Mouse (Mus musculus) urinary bladder, postnatal 25 days (tissue): ENCODE measurements around the gene Blnk.

Source experiments
- DNase-seq: peaks from one replicate; pipeline ENCODE4 v3.0.0; 2022; ENCODE audit warnings: low spot score

The Blnk gene

DNA sequence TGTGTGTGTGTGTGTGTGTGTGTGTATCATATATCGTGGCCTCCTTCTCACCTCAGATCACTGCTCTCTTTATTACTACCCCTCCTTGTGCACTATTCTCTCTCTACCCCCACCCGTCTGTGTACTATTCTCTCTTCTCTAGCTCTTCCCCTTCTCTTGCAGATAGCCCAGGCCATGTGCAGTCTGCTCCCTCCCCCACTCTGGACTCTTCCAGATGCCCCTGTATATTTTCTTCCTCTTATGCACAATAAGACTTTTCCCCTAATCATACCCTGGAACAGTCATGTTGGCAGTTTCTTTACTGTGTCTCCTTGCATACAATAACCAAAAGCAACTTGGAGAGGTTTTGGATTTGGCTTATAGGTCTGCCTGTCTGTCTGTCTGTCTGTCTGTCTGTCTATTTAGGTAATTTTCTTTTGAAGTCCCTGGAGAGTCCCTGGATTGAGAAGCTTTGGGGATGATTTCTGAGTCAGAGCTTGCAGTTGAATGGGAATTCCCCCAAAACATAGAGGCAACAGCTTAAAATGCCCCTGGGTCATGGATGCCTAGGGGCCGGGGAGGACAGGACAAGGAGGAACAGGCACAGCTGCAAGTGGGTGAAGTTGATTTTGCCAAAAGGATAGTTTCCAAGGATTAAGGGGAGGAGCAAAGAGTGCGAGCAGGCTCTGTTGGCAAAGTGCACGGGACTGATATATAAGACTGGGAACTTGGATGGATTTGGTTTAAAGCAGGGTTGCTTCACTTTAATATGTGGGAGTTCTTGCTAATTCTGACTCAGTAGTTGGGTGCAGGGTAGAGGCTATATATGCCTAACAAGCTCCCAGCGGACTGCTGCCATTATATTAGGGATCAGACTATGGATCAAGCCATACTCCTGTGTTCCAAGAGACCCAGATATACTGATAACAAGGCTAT is 29.1 kb downstream of the Blnk start:
- no peak for DNase-seq

DNA sequence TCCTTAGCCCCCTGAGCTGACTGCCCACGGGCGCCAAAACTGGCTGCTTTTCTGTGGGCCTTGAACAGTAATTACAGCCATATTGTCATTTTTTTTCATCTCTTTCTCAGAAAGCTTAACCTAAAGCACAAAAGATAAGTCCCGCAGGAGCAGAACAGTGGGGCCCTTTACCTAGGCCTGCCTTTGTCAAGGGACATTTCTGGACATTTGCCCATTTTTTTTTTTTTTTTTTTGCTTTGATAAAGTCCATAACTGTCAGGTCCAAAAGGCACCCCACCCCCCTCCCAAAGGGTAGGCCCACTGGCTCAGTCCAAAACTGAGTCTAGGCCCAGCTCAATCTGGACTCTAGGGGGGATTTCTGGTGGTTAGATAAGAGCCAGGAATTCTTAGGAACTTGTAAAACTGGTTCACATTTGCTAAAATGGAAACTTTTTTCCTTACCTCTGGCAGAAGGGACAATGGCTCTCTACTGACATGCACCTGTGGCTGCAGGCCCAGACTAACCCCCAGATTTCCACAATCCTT is 29.9 kb downstream of the Blnk start:
- DNase-seq = no peak

DNA sequence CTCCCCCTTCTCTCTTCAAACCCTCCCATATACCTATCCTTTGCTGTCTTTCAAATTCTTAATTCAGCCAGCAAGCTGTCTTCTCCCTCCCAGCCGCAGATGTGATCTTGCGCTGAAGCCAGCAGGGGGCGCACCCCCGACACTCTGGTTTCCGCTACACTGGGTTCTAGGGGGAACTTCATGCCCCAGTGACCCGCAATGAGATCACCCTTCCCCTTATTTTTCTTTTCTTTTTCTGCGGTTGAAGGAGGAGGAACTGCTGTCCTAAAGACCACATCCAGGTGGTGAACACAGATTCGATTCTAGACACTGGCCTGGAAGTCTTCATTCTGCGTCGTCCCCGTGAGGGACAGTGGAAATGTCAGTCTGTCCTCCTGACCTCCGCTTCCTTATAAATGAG is 31.3 kb downstream of the Blnk start:
- DNase-seq = peak; percentile 55

DNA sequence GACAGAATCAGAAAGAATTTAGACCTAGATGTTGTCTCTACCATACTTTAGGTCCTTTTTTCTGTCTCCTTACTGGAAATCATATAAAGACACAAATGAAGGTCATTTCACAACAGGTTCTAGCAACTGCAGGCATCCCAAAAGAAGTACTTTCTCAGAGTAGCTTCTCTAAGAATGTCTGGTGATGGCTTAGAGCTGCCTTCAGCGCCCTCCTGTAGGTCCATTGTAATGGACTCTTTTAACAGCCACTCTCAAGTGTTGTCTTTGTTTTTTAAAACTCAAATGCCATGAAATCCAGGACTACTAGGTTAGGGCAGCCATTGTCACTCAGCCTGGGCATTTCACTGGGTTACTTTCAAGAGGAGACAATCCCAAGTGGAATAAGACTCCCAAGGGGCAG is 35.4 kb downstream of the Blnk start:
- DNase-seq = no peak

DNA sequence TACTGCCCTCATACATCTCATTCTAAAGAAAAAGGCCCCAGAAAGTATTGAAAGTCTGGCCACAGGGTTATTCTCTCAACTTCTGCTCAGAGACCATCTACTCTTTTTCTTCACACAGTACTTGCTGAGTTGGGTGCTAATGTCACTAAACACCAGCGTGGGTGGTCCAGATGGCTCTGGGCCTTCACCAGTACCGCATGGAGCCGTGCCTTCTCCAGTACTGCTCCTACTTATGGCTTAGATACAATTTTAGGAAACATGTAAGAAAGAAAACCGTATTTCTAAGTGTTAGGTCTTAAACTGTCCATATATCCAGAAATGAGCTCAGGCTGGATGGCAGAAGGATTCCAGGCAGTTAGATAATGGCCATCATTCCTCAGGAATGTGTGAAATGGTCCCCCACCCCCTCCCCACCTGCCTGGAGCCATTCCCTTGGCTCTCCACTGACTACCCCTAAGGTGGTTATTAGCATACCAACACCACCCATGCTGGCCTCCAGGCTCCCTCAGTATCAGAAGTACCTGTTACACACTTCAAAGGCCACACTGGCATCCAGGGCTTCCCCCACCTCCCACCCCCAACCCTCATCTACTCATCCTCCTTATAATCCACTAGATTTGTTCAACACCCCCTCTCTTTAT is 47.3 kb downstream of the Blnk start:
- DNase-seq = no peak

DNA sequence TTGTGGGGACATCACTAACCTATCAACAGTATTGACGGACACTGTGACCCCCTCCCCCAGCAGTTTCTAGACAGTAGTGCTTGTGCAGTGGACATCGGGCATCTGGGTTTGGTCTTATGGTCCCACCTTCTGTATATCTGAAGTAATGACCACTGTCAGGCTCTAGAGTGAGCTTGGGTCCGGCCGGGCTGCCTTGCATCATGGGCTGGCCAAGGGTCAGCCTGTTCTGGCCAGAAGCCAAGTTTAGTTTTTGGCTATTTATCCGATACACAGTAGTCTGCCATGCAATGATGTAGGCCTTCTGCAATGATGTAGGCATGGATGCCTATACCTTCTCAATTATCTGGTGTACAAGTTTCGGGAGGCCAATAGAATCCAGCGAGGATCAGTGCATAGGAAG is 50.8 kb downstream of the Blnk start:
- no peak for DNase-seq

DNA sequence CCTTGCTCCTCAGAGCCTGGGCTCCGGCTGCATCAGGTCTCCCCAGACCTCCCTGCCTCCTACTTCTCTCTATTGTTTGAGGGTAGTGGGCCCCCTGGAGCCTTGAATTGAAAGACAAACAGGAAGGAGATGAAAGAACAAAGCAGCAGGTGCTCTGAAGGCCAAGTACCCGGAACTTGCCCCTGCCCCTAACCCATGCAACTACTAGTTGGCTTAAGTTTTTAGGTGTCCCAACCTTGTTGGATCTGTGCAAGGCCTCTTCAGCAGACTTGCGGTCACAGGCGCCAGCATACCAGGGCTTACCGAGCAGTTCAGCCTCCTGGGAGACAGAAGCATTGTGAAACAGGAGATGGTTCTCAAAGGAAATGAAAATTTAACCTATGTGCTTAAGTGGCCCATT is 58.3 kb downstream of the Blnk start:
- no peak for DNase-seq

DNA sequence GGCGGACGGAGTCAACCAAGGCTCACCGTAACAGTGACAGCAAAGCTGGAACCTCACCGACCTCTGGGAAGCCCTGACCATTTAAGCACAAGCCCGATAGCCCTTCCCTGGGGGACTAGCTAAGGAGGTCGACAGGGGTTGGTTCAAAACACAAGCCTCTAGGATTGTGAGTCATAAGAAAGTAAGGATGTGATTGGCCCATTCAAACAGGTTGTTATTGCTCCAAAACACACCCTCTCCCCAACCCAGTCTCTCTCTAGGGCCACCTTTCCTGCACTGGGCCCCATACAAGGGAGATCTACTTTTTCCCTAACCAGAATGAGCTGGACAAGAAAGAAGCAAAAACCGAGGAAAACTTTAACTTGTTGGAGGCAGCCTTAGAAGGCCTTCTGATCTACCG is 59.0 kb downstream of the Blnk start:
- no peak for DNase-seq

DNA sequence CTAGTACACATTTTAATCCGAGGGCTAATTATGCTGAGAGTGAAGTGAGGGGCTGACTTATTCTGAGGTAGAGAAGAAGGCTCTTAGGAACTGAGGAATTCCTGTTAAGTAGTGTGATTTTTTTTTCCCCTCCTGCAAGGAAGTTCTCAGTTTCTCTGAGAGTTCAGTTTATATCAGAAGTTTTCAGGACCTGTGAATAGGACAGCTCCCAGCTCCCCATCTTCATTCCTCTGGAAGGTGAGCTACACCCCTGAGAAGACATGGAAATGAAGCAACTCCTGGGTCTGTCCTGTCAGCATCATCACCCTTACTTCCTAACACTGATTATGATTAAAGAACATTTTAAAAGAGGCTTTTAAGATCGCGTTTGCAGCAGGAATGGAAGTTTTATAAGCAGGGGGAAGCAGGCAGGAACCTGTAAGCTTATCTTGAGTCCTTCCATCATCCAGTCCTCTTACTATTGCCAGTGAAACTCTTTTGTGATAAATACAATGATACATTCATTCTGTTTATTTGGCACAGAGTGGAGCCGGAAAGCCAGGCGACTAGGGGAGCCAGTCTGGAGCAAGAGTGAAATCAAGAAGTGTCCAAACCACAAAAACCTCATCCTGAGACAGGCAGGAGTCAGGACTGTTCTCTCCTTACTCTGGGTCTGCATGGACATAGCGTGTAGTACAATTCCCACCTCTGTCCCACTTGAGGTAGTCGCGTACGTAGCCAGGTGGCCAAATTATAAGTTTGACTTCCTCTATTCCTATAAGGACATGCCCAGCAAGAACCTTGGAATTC is 62.6 kb downstream of the Blnk start:
- DNase-seq = no peak

DNA sequence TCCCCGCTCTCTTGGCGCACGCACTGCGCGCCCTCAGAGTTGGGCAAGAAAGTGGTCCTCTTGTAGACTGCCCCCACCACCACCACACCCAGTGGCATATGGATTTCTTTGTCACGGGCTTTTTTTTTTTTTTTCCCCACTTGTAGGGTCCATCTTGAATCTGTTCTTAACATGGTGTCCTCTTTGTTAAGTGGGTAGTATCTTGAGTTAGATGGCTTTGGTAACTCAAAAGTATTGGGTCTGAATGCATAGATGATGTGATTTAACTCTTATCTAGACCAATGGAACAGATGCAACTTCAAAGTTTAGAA is 99.0 kb downstream of the Blnk start:
- no peak for DNase-seq

DNA sequence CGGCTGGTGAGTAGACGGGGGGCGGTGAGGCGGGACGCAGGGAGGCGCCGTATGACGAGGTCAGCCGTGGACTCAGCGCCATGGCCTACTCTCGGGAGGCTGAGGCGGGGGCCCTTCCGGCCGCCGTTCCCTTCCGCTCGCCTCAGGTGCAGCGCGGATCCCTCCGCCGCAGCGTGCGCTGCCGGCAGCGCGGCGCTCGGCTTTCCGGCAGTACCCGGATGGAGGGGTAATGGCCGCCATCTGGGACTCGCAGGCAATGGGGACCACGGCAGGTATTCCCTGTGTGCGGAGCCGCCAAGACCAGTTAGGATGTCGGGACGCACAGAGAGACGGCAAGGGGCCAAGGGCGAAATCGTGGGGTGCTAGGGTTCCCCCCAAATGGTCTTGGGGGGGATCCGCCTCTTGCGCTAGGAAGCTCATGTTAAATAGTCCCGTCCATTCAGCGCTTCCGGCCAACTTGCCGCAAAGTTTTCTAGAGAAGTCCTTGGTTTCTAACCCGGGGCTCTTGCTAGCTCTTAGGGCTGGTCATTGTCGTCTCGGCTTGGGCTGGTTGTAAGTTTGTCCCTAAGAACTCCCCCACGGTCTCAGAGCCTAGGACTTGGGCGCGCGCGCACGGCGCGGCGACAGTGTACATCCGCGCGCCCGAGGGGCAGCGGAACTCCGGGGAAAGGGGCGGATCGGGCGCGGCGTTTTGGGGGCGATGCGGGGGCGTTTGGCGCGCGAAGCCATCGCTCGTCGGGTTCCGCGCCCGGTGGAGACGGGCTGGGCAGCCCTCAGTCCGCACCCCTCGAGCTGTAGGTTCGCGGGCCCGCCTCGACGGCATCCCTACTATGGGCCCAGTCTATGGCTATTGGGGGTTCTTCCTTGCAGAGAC is 99.6 kb downstream of the Blnk start, which contains the start of gene Zfp518a:
Zfp518a (plus strand) TSS at position 187 of the 874 bp plus-strand sequence.
- DNase-seq = peak; percentile 85

DNA sequence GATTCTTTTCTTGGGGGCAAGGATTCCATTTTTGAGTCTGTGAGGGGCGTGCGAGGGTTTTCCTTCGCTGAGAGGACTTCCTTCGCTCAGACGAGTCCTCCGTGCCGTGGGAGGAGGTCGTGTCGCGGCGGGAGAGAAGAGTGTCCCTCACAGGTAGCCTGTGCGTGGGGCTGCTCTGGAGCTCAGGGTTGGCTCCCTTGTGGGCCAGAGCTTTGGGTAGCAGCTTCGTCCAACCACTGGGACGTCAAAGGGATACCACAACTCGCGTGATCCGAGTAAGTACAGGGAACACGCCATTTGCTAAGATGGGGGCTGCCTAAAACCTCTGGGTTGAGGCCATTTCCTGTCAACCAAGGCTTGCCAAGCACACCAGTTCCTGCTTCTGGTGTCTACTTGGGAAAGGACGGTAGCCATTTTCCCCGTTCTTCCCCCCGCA is 100.2 kb downstream of the Blnk start:
- no peak for DNase-seq

DNA sequence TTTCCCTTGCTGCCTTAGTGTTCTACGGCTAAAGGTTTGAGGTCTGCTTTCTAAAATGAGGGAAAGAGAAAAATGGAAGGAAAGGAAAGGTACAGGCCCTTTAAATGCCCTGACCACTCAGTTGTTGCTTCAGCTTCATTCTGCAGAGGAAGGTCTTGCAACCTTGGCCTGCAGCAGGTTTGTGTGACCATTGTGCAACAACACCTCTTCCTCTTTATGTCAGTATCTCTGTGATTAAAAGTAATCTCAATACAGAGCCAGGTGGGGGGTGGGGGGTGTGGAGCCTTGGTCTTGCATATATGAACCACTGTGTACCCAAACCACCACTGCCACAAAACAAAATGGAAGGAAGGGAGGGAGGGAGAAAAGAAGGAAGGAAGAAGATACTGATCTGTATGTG is 105.4 kb downstream of the Blnk start:
- DNase-seq = no peak

DNA sequence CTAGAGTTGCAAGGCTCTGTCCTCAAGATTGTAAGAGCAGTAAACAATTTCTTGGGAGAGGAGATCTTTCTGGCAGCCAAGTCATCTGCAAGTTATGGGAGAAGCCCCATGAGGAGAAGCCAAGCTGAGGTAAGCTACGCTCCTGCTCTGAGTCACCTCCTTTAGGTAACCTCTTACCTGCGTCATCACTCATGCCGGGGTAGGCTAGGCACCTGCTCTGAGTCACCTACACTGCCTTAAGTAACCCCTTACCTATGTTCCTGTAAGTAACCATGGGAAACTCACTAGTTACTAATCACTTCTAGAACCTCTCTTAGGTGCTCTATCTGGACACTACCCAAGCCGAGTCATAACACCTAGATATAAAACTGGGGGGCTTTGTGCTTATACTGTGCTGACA is 112.6 kb downstream of the Blnk start:
- no peak for DNase-seq
